Mouse (Mus musculus) E14TG2a.4 (cell line): ENCODE measurements around the gene Gm28374.

ENCODE experiments used
- CTCF ChIP-seq: conservative IDR thresholded peaks from 2 replicates; pipeline ENCODE4 v1.5.1; 2014; ENCODE audit warnings: low read length
- NANOG ChIP-seq: IDR thresholded peaks from 2 replicates; pipeline ENCODE4 v1.6.1; 2014; ENCODE audit warnings: borderline replicate concordance, low read length, mixed read lengths
- POU5F1 ChIP-seq: IDR thresholded peaks from 2 replicates; pipeline ENCODE4 v1.6.1; 2014; ENCODE audit warnings: low read length, borderline replicate concordance

DNA sequence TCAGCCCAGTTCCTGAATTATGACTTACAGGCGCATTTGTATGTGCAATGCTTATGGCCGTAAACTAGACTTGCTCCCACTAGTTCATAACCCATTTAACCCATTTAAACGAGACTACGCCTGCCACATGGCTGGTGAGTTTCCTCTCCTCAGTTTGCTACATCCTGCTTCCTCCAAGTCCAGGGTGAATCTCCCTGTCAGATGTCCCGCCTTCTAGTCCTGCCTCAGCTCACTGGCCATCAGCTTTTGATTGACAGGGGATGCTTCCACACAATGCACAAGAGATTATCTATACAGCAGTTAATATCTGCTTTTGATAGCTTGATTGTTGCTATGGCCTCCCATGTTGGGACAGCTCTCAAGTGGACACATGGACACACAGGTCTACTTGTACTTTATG is 27.8 kb downstream of the Gm28374 start:
- TF ChIP-seq CTCF (no peak), POU5F1 (no peak), NANOG (no peak)
